Mouse (Mus musculus): ENCODE measurements around the gene Srp14.

DNA sequence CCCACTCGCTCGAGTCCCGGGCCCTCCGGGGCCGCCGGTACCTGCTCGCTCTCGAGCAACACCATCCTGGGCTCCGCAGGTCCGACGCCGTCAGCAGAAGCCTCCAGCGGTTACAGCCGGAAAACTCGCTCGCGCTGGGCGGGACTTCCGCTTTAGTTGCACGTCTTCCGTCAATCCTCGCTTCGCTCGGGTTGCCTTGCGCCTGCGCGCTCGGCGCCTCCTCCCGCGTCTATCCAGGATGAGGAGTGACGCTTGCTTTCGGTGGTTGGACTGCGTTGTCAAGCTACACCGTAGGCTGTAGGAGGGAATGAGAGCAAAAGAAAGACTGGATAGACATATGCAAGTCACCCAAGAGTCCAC, at the start of gene Srp14:
- TF ChIP-seq POLR2A (IDR thresholded peaks at IDR 0.05; ENCODE audit: borderline replicate concordance, low read depth, low read length) (no peak), CTCF (IDR thresholded peaks at IDR 0.05; ENCODE audit: low read depth, low read length) (no peak)
